Mouse (Mus musculus): Measurements from ENCODE around the gene Wbp1. TPM values are rescaled to one million over a fixed set of nuclear protein-coding genes. Genes with fewer than 3 reads are reported as not detected.
"Not testable (repeated sequence)": the region's sequence is repeated elsewhere in the genome, so short reads cannot be mapped to it uniquely, and the experiment has no call there.

Gene Wbp1
- 85.6 and 89.2 TPM in 2 replicates for polyA plus RNA-seq (2012; rRNA removed)

- peak; percentile 84 for DNase-seq (ENCODE audit: low spot score)
These were observed at the start of gene Wbp1 for GRCm38 (mm10) chr6:83120930-83121862. TSS of gene Wbp1 (minus strand) at chr6:83121559.

GRCm38 (mm10) chr6:83171063-83171462 lies 49.7 kb upstream of the Wbp1 start:
- no peak for DNase-seq (ENCODE audit: low spot score)

- no peak for DNase-seq (ENCODE audit: low spot score)
These were observed 48.5 kb upstream of the Wbp1 start for GRCm38 (mm10) chr6:83169872-83170271.

GRCm38 (mm10) chr6:83166243-83166630 lies 44.9 kb upstream of the Wbp1 start:
- no peak for DNase-seq (ENCODE audit: low spot score)

GRCm38 (mm10) chr6:83165607-83166242 lies 44.4 kb upstream of the Wbp1 start, which contains the start of gene Dctn1:
TSS of gene Dctn1 (plus strand) at chr6:83165920.
- peak; percentile 92 for DNase-seq (ENCODE audit: low spot score)

GRCm38 (mm10) chr6:83165026-83165606 lies 43.8 kb upstream of the Wbp1 start:
- no peak for DNase-seq (ENCODE audit: low spot score)

- DNase-seq (ENCODE audit: low spot score), result no peak
These were observed 41.3 kb upstream of the Wbp1 start for GRCm38 (mm10) chr6:83162701-83163100.

- DNase-seq (ENCODE audit: low spot score), result peak; percentile 46
These were observed 40.7 kb upstream of the Wbp1 start for GRCm38 (mm10) chr6:83161921-83162641.

GRCm38 (mm10) chr6:83161442-83161841 lies 40.1 kb upstream of the Wbp1 start:
- no peak for DNase-seq (ENCODE audit: low spot score)

- DNase-seq (ENCODE audit: low spot score), result not testable (repeated sequence)
These were observed 38.1 kb upstream of the Wbp1 start for GRCm38 (mm10) chr6:83159456-83159855.

- DNase-seq (ENCODE audit: low spot score), result no peak
These were observed 34.9 kb upstream of the Wbp1 start, which contains the start of the genes Wdr54 and 1700003E16Rik for GRCm38 (mm10) chr6:83156259-83156684. TSS of gene Wdr54 (minus strand) at chr6:83156397. TSS of gene 1700003E16Rik (plus strand) at chr6:83156404.

- DNase-seq (ENCODE audit: low spot score), result no peak
These were observed 34.3 kb upstream of the Wbp1 start for GRCm38 (mm10) chr6:83155552-83156238.

GRCm38 (mm10) chr6:83153485-83153884 lies 32.1 kb upstream of the Wbp1 start:
- no peak for DNase-seq (ENCODE audit: low spot score)

- no peak for DNase-seq (ENCODE audit: low spot score)
These were observed 31.7 kb upstream of the Wbp1 start for GRCm38 (mm10) chr6:83153038-83153437.

GRCm38 (mm10) chr6:83151721-83152120 lies 30.4 kb upstream of the Wbp1 start:
- DNase-seq (ENCODE audit: low spot score), result no peak

- no peak for DNase-seq (ENCODE audit: low spot score)
These were observed 25.9 kb upstream of the Wbp1 start for GRCm38 (mm10) chr6:83147280-83147679.

- no peak for DNase-seq (ENCODE audit: low spot score)
These were observed 24.4 kb upstream of the Wbp1 start for GRCm38 (mm10) chr6:83145805-83146204.

- DNase-seq (ENCODE audit: low spot score), result no peak
These were observed 23.9 kb upstream of the Wbp1 start for GRCm38 (mm10) chr6:83145209-83145608.

- DNase-seq (ENCODE audit: low spot score), result no peak
These were observed 21.5 kb upstream of the Wbp1 start for GRCm38 (mm10) chr6:83142886-83143285.

GRCm38 (mm10) chr6:83142211-83142731 lies 20.9 kb upstream of the Wbp1 start:
- DNase-seq (ENCODE audit: low spot score), result no peak

GRCm38 (mm10) chr6:83141636-83142035 lies 20.3 kb upstream of the Wbp1 start:
- no peak for DNase-seq (ENCODE audit: low spot score)

Measured in urinary bladder, adult 2 months (tissue).